Mouse (Mus musculus): ENCODE measurements around the gene Azgp1.

GRCm38 (mm10) chr5:137943133-137943532 is 38.2 kb upstream of the Azgp1 start:
- TF ChIP-seq CTCF (conservative IDR thresholded peaks at IDR 0.05 in 1 of 2, IDR thresholded peaks at IDR 0.05 in 1 of 2; ENCODE audit: low read depth in 2 of 2, low read length in 2 of 2) (no peak), CHD1 (IDR thresholded peaks at IDR 0.05; ENCODE audit: low read depth, low read length) (no peak), ZMIZ1 (IDR thresholded peaks at IDR 0.05; ENCODE audit: low read depth, low read length) (no peak), ZKSCAN1 (IDR thresholded peaks at IDR 0.05; ENCODE audit: borderline replicate concordance, low read depth, low read length) (no peak), POLR2A (IDR thresholded peaks at IDR 0.05; ENCODE audit: low read depth, low read length) (no peak), TCF12 (IDR thresholded peaks at IDR 0.05; ENCODE audit: low read depth, low read length) (no peak), EP300 (IDR thresholded peaks at IDR 0.05; ENCODE audit: low read length) (no peak)

Data from CH12.LX (cell line).